Mouse (Mus musculus) liver, embryonic 14.5 days (tissue): ENCODE data around the gene Pdcd1lg2. TPM values are rescaled to one million over a fixed set of nuclear protein-coding genes. Genes with fewer than 3 reads are reported as not detected.

Source experiments
- ATAC-seq: fragments of 200-750 bp; cut with Nextera tagmentation; 2 replicates; pipeline ENCODE4 v1.8.0; 2017; ENCODE audit warnings: moderate number of reproducible peaks, mild to moderate bottlenecking, moderate library complexity; ENCODE audit not compliant: insufficient read depth
- DNase-seq, 3 experiments: peaks; one replicate each; pipeline ENCODE4 v3.0.0-alpha.2; 2012 to 2013; ENCODE audit warnings: low read depth in 3 of 3, low spot score in 3 of 3
- H3K27ac ChIP-seq: fragments of 300-500 bp; sonication (generic); 2 replicates; pipeline ENCODE4 v1.5.1; 2014; ENCODE audit warnings: moderate library complexity, mild to moderate bottlenecking, control low read depth, inconsistent platforms
- H3K27me3 ChIP-seq: fragments of 300-500 bp; sonication (generic); 2 replicates; pipeline ENCODE4 v1.6.1; 2014; ENCODE audit warnings: mild to moderate bottlenecking, low read length, moderate library complexity; ENCODE audit not compliant: control insufficient read depth, insufficient read depth
- H3K36me3 ChIP-seq: fragments of 300-500 bp; sonication (generic); replicated peaks from 2 replicates; pipeline ENCODE4 v1.6.1; 2014; ENCODE audit warnings: low read depth; ENCODE audit not compliant: control insufficient read depth, insufficient read depth
- H3K4me1 ChIP-seq, 2 experiments: fragments of 200-500 bp in 1 of 2; fragments of 300-500 bp in 1 of 2; sonication (generic) in 1 of 2; replicated peaks; 2 replicates each; pipeline ENCODE4 v1.6.1; 2012 to 2014; ENCODE audit warnings: antibody characterized with exemption in 1 of 2, inconsistent platforms in 1 of 2, low read length in 1 of 2; ENCODE audit not compliant: control insufficient read depth in 2 of 2, insufficient read depth in 2 of 2
- H3K4me2 ChIP-seq: fragments of 300-500 bp; sonication (generic); 2 replicates; pipeline ENCODE4 v1.6.1; 2014; ENCODE audit warnings: low read depth, mild to moderate bottlenecking, control low read depth, moderate library complexity
- H3K4me3 ChIP-seq, 2 experiments: fragments of 200-500 bp in 1 of 2; fragments of 300-500 bp in 1 of 2; sonication (generic) in 1 of 2; 2 replicates each; pipeline ENCODE4 v1.5.1; 2012 to 2014; ENCODE audit warnings: low read depth in 2 of 2, low read length in 2 of 2, mild to moderate bottlenecking in 2 of 2, control low read depth in 1 of 2, inconsistent platforms in 1 of 2, moderate library complexity in 1 of 2; ENCODE audit not compliant: insufficient read depth in 1 of 2
- H3K9ac ChIP-seq: fragments of 300-500 bp; sonication (generic); replicated peaks from 2 replicates; pipeline ENCODE4 v1.6.1; 2014; ENCODE audit warnings: mild to moderate bottlenecking, control low read depth, moderate library complexity
- H3K9me3 ChIP-seq: fragments of 300-500 bp; sonication (generic); 2 replicates; pipeline ENCODE4 v1.6.1; 2016; ENCODE audit warnings: low read length, mixed read lengths; ENCODE audit not compliant: control insufficient read depth
- CTCF ChIP-seq: IDR thresholded peaks from 2 replicates; pipeline ENCODE4 v1.5.1; 2016; ENCODE audit warnings: antibody characterized with exemption, low read depth, control low read depth
- EP300 ChIP-seq: IDR thresholded peaks from 2 replicates; pipeline ENCODE4 v1.6.1; 2016; ENCODE audit warnings: antibody characterized with exemption, low read depth
- WGBS: fragments of 180-500 bp; shearing (Covaris S2); extraction: QIAGEN DNeasy Blood & Tissue Kit; methylation state at CpG from one replicate; pipeline ENCODE4 v1.1.7; 2014; ENCODE audit not compliant: insufficient replicate concordance; 5-methylcytosine and 5-hydroxymethylcytosine counted together
- polyA plus RNA-seq, 2 experiments: library from polyadenylated mRNA; depleted of rRNA in 1 of 2; stranded (reverse) in 1 of 2; unstranded in 1 of 2; fragments of >200 nt; fragmentation: Nextera tagmentation in 1 of 2; extraction: Ambion mirVana in 1 of 2; gene quantifications; 2 replicates each; pipeline versions ENCODE4 v1.2.1 to v1.2.3; 2012 to 2014

The Pdcd1lg2 gene
- polyA plus RNA-seq, 2 experiments = 0.02 TPM; not detected in 1

DNA sequence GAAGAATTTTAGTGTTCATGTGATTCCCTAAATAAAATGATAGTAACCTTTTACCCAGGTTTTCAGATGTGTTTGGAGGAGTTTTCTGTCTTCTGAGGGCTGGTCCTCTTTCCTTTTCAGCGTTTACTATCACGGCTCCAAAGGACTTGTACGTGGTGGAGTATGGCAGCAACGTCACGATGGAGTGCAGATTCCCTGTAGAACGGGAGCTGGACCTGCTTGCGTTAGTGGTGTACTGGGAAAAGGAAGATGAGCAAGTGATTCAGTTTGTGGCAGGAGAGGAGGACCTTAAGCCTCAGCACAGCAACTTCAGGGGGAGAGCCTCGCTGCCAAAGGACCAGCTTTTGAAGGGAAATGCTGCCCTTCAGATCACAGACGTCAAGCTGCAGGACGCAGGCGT is 37.3 kb upstream of the Pdcd1lg2 start:
- H3K4me3 ChIP-seq = no peak overlapping the region
- DNase-seq (no peak), ATAC-seq (no peak)
- no peaks in the 10 kb centered on the region for H3K27me3 ChIP-seq
- no peak overlapping the region for H3K27ac ChIP-seq
- TF ChIP-seq CTCF (no peak), EP300 (no peak)
- H3K36me3 ChIP-seq = no peaks in the 10 kb centered on the region
- H3K9ac ChIP-seq = no peak overlapping the region
- H3K4me2 ChIP-seq = no peak overlapping the region
- H3K9me3 ChIP-seq = no peaks in the 10 kb centered on the region
- WGBS = 79% methylated on average over 11 of the region's 11 CpGs
- peaks cover 3 to 8% of the 10 kb centered on the region in 2 experiments; a peak in 2 of 4 replicates for H3K4me1 ChIP-seq

DNA sequence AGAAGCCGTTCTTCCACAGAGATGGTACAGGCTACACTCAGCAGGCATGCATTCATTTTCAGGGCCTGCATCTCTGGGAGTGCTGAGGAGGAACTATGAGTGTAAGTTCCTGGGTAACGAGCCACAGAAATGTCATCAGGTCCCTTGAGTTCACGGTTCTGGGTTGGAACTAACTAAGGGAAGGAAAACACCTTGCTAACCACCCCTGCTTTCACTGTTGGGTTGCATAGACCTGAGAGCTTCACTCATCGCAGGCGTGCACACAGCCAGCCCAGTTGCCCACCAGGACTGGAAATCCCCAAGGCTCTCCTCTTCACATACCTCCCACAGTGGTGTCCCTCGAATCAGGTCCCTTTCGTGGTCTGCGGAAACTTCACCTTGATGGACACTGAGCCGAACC is 35.8 kb upstream of the Pdcd1lg2 start:
- no peaks in the 10 kb centered on the region for H3K9me3 ChIP-seq
- no peak overlapping the region for H3K4me2 ChIP-seq
- DNase-seq (no peak), ATAC-seq (no peak)
- TF ChIP-seq CTCF = no peak
- no peak for TF ChIP-seq EP300
- no peak overlapping the region for H3K9ac ChIP-seq
- H3K27me3 ChIP-seq = no peaks in the 10 kb centered on the region
- WGBS = 80% methylated on average over 9 of the region's 9 CpGs
- peaks cover 0 to 5% of the 10 kb centered on the region in 2 experiments; a peak in 1 of 4 replicates for H3K4me1 ChIP-seq
- H3K27ac ChIP-seq = no peak overlapping the region
- no peaks in the 10 kb centered on the region for H3K36me3 ChIP-seq
- H3K4me3 ChIP-seq = no peak overlapping the region

DNA sequence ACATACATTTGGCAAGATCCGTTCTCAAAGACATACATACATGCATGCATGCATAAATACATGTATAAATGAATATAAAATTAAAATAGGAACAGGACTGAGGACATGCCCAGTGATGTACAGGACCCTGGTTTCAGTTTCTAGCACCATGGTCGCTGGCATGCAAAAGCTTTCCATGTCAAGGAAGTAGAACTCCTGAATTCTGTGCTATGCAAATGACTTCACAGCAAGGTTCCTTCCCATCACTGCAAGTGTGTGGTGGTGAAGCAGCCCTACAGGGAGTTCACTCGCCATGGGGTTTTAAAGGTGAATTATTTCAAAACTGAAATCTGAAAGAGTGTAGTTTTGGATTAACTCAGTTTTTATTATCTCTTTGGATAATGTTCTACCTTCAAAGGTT is 34.3 kb upstream of the Pdcd1lg2 start:
- Histone ChIP-seq H3K27ac (no peak overlapping the region), H3K9ac (no peak overlapping the region), H3K36me3 (no peaks in the 10 kb centered on the region), H3K4me3 (no peak overlapping the region), H3K27me3 (no peaks in the 10 kb centered on the region), H3K4me1 (peaks cover 0 to 9% of the 10 kb centered on the region in 2 experiments; a peak in 2 of 4 replicates), H3K4me2 (no peak overlapping the region), H3K9me3 (no peaks in the 10 kb centered on the region)
- no peak for DNase-seq
- no peak for ATAC-seq
- 66% methylated on average over 3 of the region's 3 CpGs for WGBS
- TF ChIP-seq CTCF (no peak), EP300 (no peak)

DNA sequence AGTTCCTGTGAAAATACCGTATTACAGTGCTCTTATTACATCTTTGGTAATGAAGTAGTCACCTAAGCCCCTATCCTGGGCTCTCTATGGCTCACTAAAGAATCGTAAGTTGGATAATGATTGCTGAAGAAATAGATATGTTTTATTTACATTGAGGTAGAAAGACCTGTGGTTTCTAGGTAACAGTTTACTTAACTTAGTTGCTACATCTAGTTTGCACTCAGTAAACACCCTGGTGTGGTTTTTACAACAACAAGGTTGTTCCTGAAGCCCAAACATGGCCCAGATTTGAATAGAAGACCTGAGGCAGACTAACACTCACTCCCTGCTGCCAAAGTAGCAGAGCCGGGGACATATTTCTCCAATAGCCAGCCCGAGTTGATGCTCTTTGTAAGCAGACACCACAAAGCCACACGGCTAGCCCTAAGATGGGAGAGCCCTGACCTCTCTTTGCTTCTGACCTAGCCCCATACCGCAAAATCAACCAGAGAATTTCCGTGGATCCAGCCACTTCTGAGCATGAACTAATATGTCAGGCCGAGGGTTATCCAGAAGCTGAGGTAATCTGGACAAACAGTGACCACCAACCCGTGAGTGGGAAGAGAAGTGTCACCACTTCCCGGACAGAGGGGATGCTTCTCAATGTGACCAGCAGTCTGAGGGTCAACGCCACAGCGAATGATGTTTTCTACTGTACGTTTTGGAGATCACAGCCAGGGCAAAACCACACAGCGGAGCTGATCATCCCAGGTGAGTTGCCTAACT is 30.7 kb upstream of the Pdcd1lg2 start:
- Histone ChIP-seq H3K4me1 (peaks cover 0 to 7% of the 10 kb centered on the region in 2 experiments; a peak in 1 of 4 replicates), H3K36me3 (no peaks in the 10 kb centered on the region), H3K4me2 (no peak overlapping the region), H3K9me3 (no peaks in the 10 kb centered on the region), H3K27me3 (no peaks in the 10 kb centered on the region), H3K4me3 (no peak overlapping the region), H3K9ac (no peak overlapping the region), H3K27ac (no peak overlapping the region)
- WGBS = 69% methylated on average over 14 of the region's 14 CpGs
- TF ChIP-seq EP300 (no peak), CTCF (no peak)
- no peak for DNase-seq
- ATAC-seq = no peak

- ATAC-seq (no peak), DNase-seq (no peak)
- Histone ChIP-seq H3K27me3 (no peaks in the 10 kb centered on the region), H3K4me1 (peaks cover 0 to 10% of the 10 kb centered on the region in 2 experiments; a peak in 2 of 4 replicates), H3K4me2 (no peak overlapping the region), H3K9ac (no peak overlapping the region), H3K9me3 (no peaks in the 10 kb centered on the region), H3K4me3 (no peak overlapping the region), H3K27ac (no peak overlapping the region), H3K36me3 (no peaks in the 10 kb centered on the region)
- WGBS = 81% methylated on average over 5 of the region's 5 CpGs
- TF ChIP-seq EP300 = no peak
- TF ChIP-seq CTCF = no peak
Measured at GRCm38 (mm10) chr19:29383368-29383767, 27.4 kb upstream of the Pdcd1lg2 start.
